Mouse (Mus musculus): Measurements from ENCODE around the gene Tjp2. TPM values are rescaled to one million over a fixed set of nuclear protein-coding genes. Genes with fewer than 3 reads are reported as not detected.

Tjp2 gene
- polyA plus RNA-seq, 1 experiment = 11.4 TPM

GRCm38 (mm10) chr19:24073155-24073554, 151.7 kb downstream of the Tjp2 start:
- 83% methylated on average over 4 of the region's 4 CpGs for WGBS
- H3K4me3 ChIP-seq (replicated peaks; ENCODE audit: control insufficient read depth, low read depth, low read length) = no peak overlapping the region
- no peak overlapping the region for H3K27ac ChIP-seq (ENCODE audit: control insufficient read depth, insufficient read depth, low read depth, low read length, poor library complexity)
- TF ChIP-seq POLR2A (IDR thresholded peaks at IDR 0.05; ENCODE audit: borderline replicate concordance, control insufficient read depth, low read depth, low read length) (no peak), CTCF (IDR thresholded peaks at IDR 0.05; ENCODE audit: control insufficient read depth, insufficient read depth, low read length) (no peak)
- H3K4me1 ChIP-seq (ENCODE audit: control insufficient read depth, insufficient read depth, low read length) = no peaks in the 10 kb centered on the region

GRCm38 (mm10) chr19:24064348-24064895, 160.4 kb downstream of the Tjp2 start:
- 60% methylated on average over 12 of the region's 12 CpGs for WGBS
- no peak overlapping the region for H3K27ac ChIP-seq (ENCODE audit: control insufficient read depth, insufficient read depth, low read depth, low read length, poor library complexity)
- no peak overlapping the region for H3K4me3 ChIP-seq (replicated peaks; ENCODE audit: control insufficient read depth, low read depth, low read length)
- TF ChIP-seq CTCF (IDR thresholded peaks at IDR 0.05; ENCODE audit: control insufficient read depth, insufficient read depth, low read length) (no peak), POLR2A (IDR thresholded peaks at IDR 0.05; ENCODE audit: borderline replicate concordance, control insufficient read depth, low read depth, low read length) (no peak)
- no peaks in the 10 kb centered on the region for H3K4me1 ChIP-seq (ENCODE audit: control insufficient read depth, insufficient read depth, low read length)

- H3K27ac ChIP-seq (ENCODE audit: control insufficient read depth, insufficient read depth, low read depth, low read length, poor library complexity) = no peak overlapping the region
- H3K4me3 ChIP-seq (replicated peaks; ENCODE audit: control insufficient read depth, low read depth, low read length) = no peak overlapping the region
- WGBS = 70% methylated on average over 4 of the region's 4 CpGs
- TF ChIP-seq POLR2A (IDR thresholded peaks at IDR 0.05; ENCODE audit: borderline replicate concordance, control insufficient read depth, low read depth, low read length) = no peak
- TF ChIP-seq CTCF (IDR thresholded peaks at IDR 0.05; ENCODE audit: control insufficient read depth, insufficient read depth, low read length) = no peak
- no peaks in the 10 kb centered on the region for H3K4me1 ChIP-seq (ENCODE audit: control insufficient read depth, insufficient read depth, low read length)
Observed at GRCm38 (mm10) chr19:24063585-24063984, 161.2 kb downstream of the Tjp2 start.

GRCm38 (mm10) chr19:24058851-24059250, 166.0 kb downstream of the Tjp2 start:
- H3K4me1 ChIP-seq (ENCODE audit: control insufficient read depth, insufficient read depth, low read length) = no peaks in the 10 kb centered on the region
- TF ChIP-seq POLR2A (IDR thresholded peaks at IDR 0.05; ENCODE audit: borderline replicate concordance, control insufficient read depth, low read depth, low read length) = no peak
- no peak for TF ChIP-seq CTCF (IDR thresholded peaks at IDR 0.05; ENCODE audit: control insufficient read depth, insufficient read depth, low read length)
- WGBS = 81% methylated on average over 8 of the region's 8 CpGs
- H3K4me3 ChIP-seq (replicated peaks; ENCODE audit: control insufficient read depth, low read depth, low read length) = no peak overlapping the region
- no peak overlapping the region for H3K27ac ChIP-seq (ENCODE audit: control insufficient read depth, insufficient read depth, low read depth, low read length, poor library complexity)

GRCm38 (mm10) chr19:24058021-24058420, 166.8 kb downstream of the Tjp2 start:
- H3K4me1 ChIP-seq (ENCODE audit: control insufficient read depth, insufficient read depth, low read length) = no peaks in the 10 kb centered on the region
- H3K4me3 ChIP-seq (replicated peaks; ENCODE audit: control insufficient read depth, low read depth, low read length) = no peak overlapping the region
- WGBS = 66% methylated on average over 5 of the region's 5 CpGs
- TF ChIP-seq POLR2A (IDR thresholded peaks at IDR 0.05; ENCODE audit: borderline replicate concordance, control insufficient read depth, low read depth, low read length) (no peak), CTCF (IDR thresholded peaks at IDR 0.05; ENCODE audit: control insufficient read depth, insufficient read depth, low read length) (no peak)
- no peak overlapping the region for H3K27ac ChIP-seq (ENCODE audit: control insufficient read depth, insufficient read depth, low read depth, low read length, poor library complexity)

GRCm38 (mm10) chr19:24056880-24057279, 167.9 kb downstream of the Tjp2 start:
- WGBS = 92% methylated on average over 1 of the region's 1 CpGs
- Histone ChIP-seq H3K4me1 (ENCODE audit: control insufficient read depth, insufficient read depth, low read length) (no peaks in the 10 kb centered on the region), H3K4me3 (replicated peaks; ENCODE audit: control insufficient read depth, low read depth, low read length) (no peak overlapping the region), H3K27ac (ENCODE audit: control insufficient read depth, insufficient read depth, low read depth, low read length, poor library complexity) (no peak overlapping the region)
- no peak for TF ChIP-seq POLR2A (IDR thresholded peaks at IDR 0.05; ENCODE audit: borderline replicate concordance, control insufficient read depth, low read depth, low read length)
- TF ChIP-seq CTCF (IDR thresholded peaks at IDR 0.05; ENCODE audit: control insufficient read depth, insufficient read depth, low read length) = no peak

GRCm38 (mm10) chr19:24054904-24055303, 169.9 kb downstream of the Tjp2 start:
- no peak overlapping the region for H3K27ac ChIP-seq (ENCODE audit: control insufficient read depth, insufficient read depth, low read depth, low read length, poor library complexity)
- TF ChIP-seq CTCF (IDR thresholded peaks at IDR 0.05; ENCODE audit: control insufficient read depth, insufficient read depth, low read length) = no peak
- no peak for TF ChIP-seq POLR2A (IDR thresholded peaks at IDR 0.05; ENCODE audit: borderline replicate concordance, control insufficient read depth, low read depth, low read length)
- no peak overlapping the region for H3K4me3 ChIP-seq (replicated peaks; ENCODE audit: control insufficient read depth, low read depth, low read length)
- H3K4me1 ChIP-seq (ENCODE audit: control insufficient read depth, insufficient read depth, low read length) = no peaks in the 10 kb centered on the region
- 55% methylated on average over 2 of the region's 2 CpGs for WGBS

- WGBS = 66% methylated on average over 5 of the region's 5 CpGs
- no peak for TF ChIP-seq POLR2A (IDR thresholded peaks at IDR 0.05; ENCODE audit: borderline replicate concordance, control insufficient read depth, low read depth, low read length)
- TF ChIP-seq CTCF (IDR thresholded peaks at IDR 0.05; ENCODE audit: control insufficient read depth, insufficient read depth, low read length) = no peak
- H3K27ac ChIP-seq (ENCODE audit: control insufficient read depth, insufficient read depth, low read depth, low read length, poor library complexity) = no peak overlapping the region
- no peak overlapping the region for H3K4me3 ChIP-seq (replicated peaks; ENCODE audit: control insufficient read depth, low read depth, low read length)
- no peaks in the 10 kb centered on the region for H3K4me1 ChIP-seq (ENCODE audit: control insufficient read depth, insufficient read depth, low read length)
Observed at GRCm38 (mm10) chr19:24054265-24054664, 170.6 kb downstream of the Tjp2 start.

GRCm38 (mm10) chr19:24050514-24050913, 174.3 kb downstream of the Tjp2 start:
- 58% methylated on average over 2 of the region's 2 CpGs for WGBS
- TF ChIP-seq POLR2A (IDR thresholded peaks at IDR 0.05; ENCODE audit: borderline replicate concordance, control insufficient read depth, low read depth, low read length) (no peak), CTCF (IDR thresholded peaks at IDR 0.05; ENCODE audit: control insufficient read depth, insufficient read depth, low read length) (no peak)
- no peak overlapping the region for H3K27ac ChIP-seq (ENCODE audit: control insufficient read depth, insufficient read depth, low read depth, low read length, poor library complexity)
- no peaks in the 10 kb centered on the region for H3K4me1 ChIP-seq (ENCODE audit: control insufficient read depth, insufficient read depth, low read length)
- H3K4me3 ChIP-seq (replicated peaks; ENCODE audit: control insufficient read depth, low read depth, low read length) = no peak overlapping the region

Data from bone marrow, adult 2 months (tissue).